Mouse (Mus musculus): ENCODE measurements around the gene Cfap97.

- TF ChIP-seq CTCF (IDR thresholded peaks at IDR 0.05; ENCODE audit: insufficient read depth, low read depth, low read length) (no peak), POLR2A (IDR thresholded peaks at IDR 0.05; ENCODE audit: insufficient read depth, low read depth, low read length) (no peak)
Measured at GRCm38 (mm10) chr8:46232798-46233197, 81.2 kb downstream of the Cfap97 start.
